Mouse (Mus musculus): ENCODE measurements at regions not wholly inside any gene's neighbourhood (a gene's known extent, or its start where the extent isn't known, plus 50 kb on each side); places are given as distances from the start of the nearest gene placed in this dataset.

DNA sequence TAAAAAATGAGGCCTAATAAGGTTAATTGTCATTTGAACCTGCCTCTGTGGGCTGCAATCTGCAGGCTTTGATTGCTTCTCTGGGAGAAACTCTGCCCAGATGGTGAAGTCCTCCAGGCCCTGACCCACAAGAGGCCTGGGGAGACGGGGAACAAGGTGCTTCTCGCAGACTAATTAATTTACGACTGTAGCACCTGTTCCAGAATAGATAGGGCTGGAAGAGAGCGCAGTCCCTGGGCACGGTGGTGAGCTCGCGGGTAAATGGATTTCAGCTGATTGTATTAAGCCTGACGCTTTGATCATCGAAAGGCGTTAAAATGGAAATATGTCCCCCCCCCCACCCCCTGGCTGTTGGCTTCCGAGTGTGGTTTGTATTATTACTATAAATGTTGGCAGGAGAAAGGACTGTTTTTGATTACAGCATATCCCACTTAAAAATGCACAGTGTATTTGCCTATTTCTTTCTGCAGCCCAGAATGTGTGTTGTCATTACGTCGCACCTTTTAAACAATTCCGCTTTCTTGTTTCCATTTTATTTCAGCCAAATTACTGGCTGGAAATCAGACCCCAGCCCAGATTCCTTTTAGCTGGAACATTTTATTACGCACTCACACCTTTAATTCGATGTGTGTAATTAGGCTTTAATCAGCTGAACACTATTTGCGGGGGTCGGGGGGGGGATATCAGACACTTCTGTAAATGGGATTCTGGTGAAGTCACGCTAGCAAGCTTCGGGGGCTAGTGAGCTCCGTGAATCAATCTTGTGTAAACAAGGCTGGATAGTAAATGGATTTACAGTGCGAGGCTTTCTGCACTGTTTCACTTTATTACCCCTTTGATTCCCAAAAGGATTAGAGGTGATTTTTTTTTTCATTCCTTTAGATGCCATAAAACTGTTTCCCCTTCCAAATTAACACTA, 250.1 kb upstream of the Dnajc19 start:
- peak; percentile 75 for ATAC-seq (ENCODE audit: low FRiP score)
- peaks cover 23% of the 10 kb centered on the region for H3K4me1 ChIP-seq (replicated peaks)
- H3K9me3 ChIP-seq, result no peaks in the 10 kb centered on the region
- no peak overlapping the region for H3K9ac ChIP-seq
- 36% methylated on average over 22 of the region's 22 CpGs for WGBS
- H3K36me3 ChIP-seq, result no peaks in the 10 kb centered on the region
- H3K4me3 ChIP-seq, result no peak overlapping the region
- H3K27ac ChIP-seq, result peak overlapping the region; percentile 4; the same call in 1 of the 2 replicates
- peak overlapping the region; percentile 33 for H3K4me2 ChIP-seq
- H3K27me3 ChIP-seq, result peaks cover 16% of the 10 kb centered on the region

GRCm38 (mm10) chr3:34328865-34329264, 247.7 kb upstream of the Dnajc19 start:
- Histone ChIP-seq H3K27me3 (peaks cover 29% of the 10 kb centered on the region), H3K4me3 (no peak overlapping the region), H3K9me3 (no peaks in the 10 kb centered on the region), H3K4me1 (replicated peaks) (peaks cover 27% of the 10 kb centered on the region), H3K4me2 (no peak overlapping the region), H3K36me3 (no peaks in the 10 kb centered on the region), H3K27ac (no peak overlapping the region), H3K9ac (no peak overlapping the region)
- ATAC-seq (ENCODE audit: low FRiP score), result no peak
- WGBS, result 31% methylated on average over 2 of the region's 2 CpGs

GRCm38 (mm10) chr3:34325669-34326068, 244.5 kb upstream of the Dnajc19 start:
- peaks cover 29% of the 10 kb centered on the region for H3K4me1 ChIP-seq (replicated peaks)
- no peaks in the 10 kb centered on the region for H3K36me3 ChIP-seq
- H3K27me3 ChIP-seq, result peaks cover 32% of the 10 kb centered on the region
- no peak overlapping the region for H3K4me2 ChIP-seq
- ATAC-seq (ENCODE audit: low FRiP score), result no peak
- no peak overlapping the region for H3K4me3 ChIP-seq
- H3K9me3 ChIP-seq, result no peaks in the 10 kb centered on the region
- H3K27ac ChIP-seq, result no peak overlapping the region
- 91% methylated on average over 1 of the region's 1 CpGs for WGBS
- H3K9ac ChIP-seq, result no peak overlapping the region

GRCm38 (mm10) chr3:34322527-34323210, 241.5 kb upstream of the Dnajc19 start:
- H3K4me2 ChIP-seq, result no peak overlapping the region
- no peak overlapping the region for H3K4me3 ChIP-seq
- H3K27ac ChIP-seq, result 0 out of 2 replicates have a peak overlapping the region, but pooled peaks have one; percentile 36
- 30% methylated on average over 15 of the region's 15 CpGs for WGBS
- peak; percentile 71 for ATAC-seq (ENCODE audit: low FRiP score)
- no peaks in the 10 kb centered on the region for H3K36me3 ChIP-seq
- peaks cover 26% of the 10 kb centered on the region for H3K4me1 ChIP-seq (replicated peaks)
- H3K9me3 ChIP-seq, result no peaks in the 10 kb centered on the region
- H3K27me3 ChIP-seq, result peaks cover 22% of the 10 kb centered on the region
- 0 out of 2 replicates have a peak overlapping the region, but pooled peaks have one; percentile 2 for H3K9ac ChIP-seq

GRCm38 (mm10) chr3:34314798-34315197, 233.7 kb upstream of the Dnajc19 start:
- 0 out of 2 replicates have a peak overlapping the region, but pooled peaks have one; percentile 1 for H3K4me2 ChIP-seq
- peaks cover 15% of the 10 kb centered on the region for H3K4me1 ChIP-seq (replicated peaks)
- H3K27me3 ChIP-seq, result peaks cover 10% of the 10 kb centered on the region
- ATAC-seq (ENCODE audit: low FRiP score), result no peak
- H3K9ac ChIP-seq, result no peak overlapping the region
- H3K4me3 ChIP-seq, result no peak overlapping the region
- H3K9me3 ChIP-seq, result no peaks in the 10 kb centered on the region
- no peaks in the 10 kb centered on the region for H3K36me3 ChIP-seq
- H3K27ac ChIP-seq, result no peak overlapping the region
- WGBS, result 57% methylated on average over 8 of the region's 8 CpGs

- H3K36me3 ChIP-seq, result no peaks in the 10 kb centered on the region
- H3K9me3 ChIP-seq, result no peaks in the 10 kb centered on the region
- no peak for ATAC-seq (ENCODE audit: low FRiP score)
- H3K27me3 ChIP-seq, result peaks cover 10% of the 10 kb centered on the region; the same call in 1 of the 2 replicates
- no peak overlapping the region for H3K27ac ChIP-seq
- H3K4me2 ChIP-seq, result peak overlapping the region; percentile 1; the same call in 1 of the 2 replicates
- no peak overlapping the region for H3K4me3 ChIP-seq
- peaks cover 15% of the 10 kb centered on the region for H3K4me1 ChIP-seq (replicated peaks)
- H3K9ac ChIP-seq, result no peak overlapping the region
- WGBS, result 46% methylated on average over 11 of the region's 11 CpGs
Observed at GRCm38 (mm10) chr3:34314393-34314792, 233.3 kb upstream of the Dnajc19 start.

- H3K9ac ChIP-seq, result no peak overlapping the region
- H3K4me3 ChIP-seq, result no peak overlapping the region
- peaks cover 15% of the 10 kb centered on the region for H3K4me1 ChIP-seq (replicated peaks)
- no peak overlapping the region for H3K27ac ChIP-seq
- 90% methylated on average over 6 of the region's 6 CpGs for WGBS
- no peak for ATAC-seq (ENCODE audit: low FRiP score)
- H3K9me3 ChIP-seq, result no peaks in the 10 kb centered on the region
- peaks cover 10% of the 10 kb centered on the region; the same call in 1 of the 2 replicates for H3K27me3 ChIP-seq
- H3K36me3 ChIP-seq, result no peaks in the 10 kb centered on the region
- H3K4me2 ChIP-seq, result no peak overlapping the region
Observed at GRCm38 (mm10) chr3:34311944-34312343, 230.8 kb upstream of the Dnajc19 start.

- Histone ChIP-seq H3K27ac (no peak overlapping the region), H3K4me2 (no peak overlapping the region), H3K4me1 (replicated peaks) (no peaks in the 10 kb centered on the region), H3K9ac (no peak overlapping the region), H3K9me3 (no peaks in the 10 kb centered on the region), H3K27me3 (no peaks in the 10 kb centered on the region), H3K4me3 (no peak overlapping the region), H3K36me3 (no peaks in the 10 kb centered on the region)
- 59% methylated on average over 2 of the region's 2 CpGs for WGBS
- no peak for ATAC-seq (ENCODE audit: low FRiP score)
Observed at GRCm38 (mm10) chr3:34299637-34300036, 218.5 kb upstream of the Dnajc19 start.

DNA sequence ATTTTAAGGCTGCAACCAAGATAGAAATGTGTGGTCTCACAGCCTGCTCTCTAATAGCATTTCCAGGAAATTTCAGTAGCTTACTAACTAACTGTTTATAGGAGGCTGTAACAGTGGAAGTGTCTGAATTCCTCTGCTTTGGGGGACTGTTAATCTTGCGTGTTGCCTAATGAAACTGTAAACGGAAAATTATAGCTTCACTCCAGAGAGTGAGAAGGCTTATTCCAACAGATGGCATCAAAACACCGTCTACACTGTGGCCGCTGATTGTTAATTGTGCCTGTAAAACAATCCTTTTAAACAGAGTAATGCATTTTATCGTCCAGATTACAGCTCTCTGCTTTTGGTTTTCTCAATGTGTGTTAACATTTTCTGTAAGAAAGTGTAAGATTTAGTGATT, 206.7 kb upstream of the Dnajc19 start:
- H3K4me3 ChIP-seq, result no peak overlapping the region
- no peak for ATAC-seq (ENCODE audit: low FRiP score)
- H3K36me3 ChIP-seq, result no peaks in the 10 kb centered on the region
- H3K4me1 ChIP-seq (replicated peaks), result no peaks in the 10 kb centered on the region
- no peak overlapping the region for H3K27ac ChIP-seq
- H3K27me3 ChIP-seq, result no peaks in the 10 kb centered on the region
- no peak overlapping the region for H3K4me2 ChIP-seq
- H3K9me3 ChIP-seq, result no peaks in the 10 kb centered on the region
- WGBS, result 68% methylated on average over 5 of the region's 5 CpGs
- no peak overlapping the region for H3K9ac ChIP-seq

- H3K27ac ChIP-seq, result no peak overlapping the region
- H3K36me3 ChIP-seq, result no peaks in the 10 kb centered on the region
- no peaks in the 10 kb centered on the region for H3K9me3 ChIP-seq
- no peaks in the 10 kb centered on the region for H3K27me3 ChIP-seq
- no peak for ATAC-seq (ENCODE audit: low FRiP score)
- H3K4me1 ChIP-seq (replicated peaks), result peaks cover 16% of the 10 kb centered on the region
- H3K4me2 ChIP-seq, result no peak overlapping the region
- 73% methylated on average over 10 of the region's 10 CpGs for WGBS
- no peak overlapping the region for H3K4me3 ChIP-seq
- no peak overlapping the region for H3K9ac ChIP-seq
Observed at GRCm38 (mm10) chr3:34270154-34270553, 189.0 kb upstream of the Dnajc19 start.

GRCm38 (mm10) chr3:34266462-34266861, 185.3 kb upstream of the Dnajc19 start:
- H3K9ac ChIP-seq, result no peak overlapping the region
- no peak overlapping the region for H3K4me3 ChIP-seq
- no peaks in the 10 kb centered on the region for H3K9me3 ChIP-seq
- H3K36me3 ChIP-seq, result no peaks in the 10 kb centered on the region
- H3K4me2 ChIP-seq, result peak overlapping the region; percentile 22; the same call in 1 of the 2 replicates
- H3K27ac ChIP-seq, result peak overlapping the region; percentile 53
- 37% methylated on average over 12 of the region's 12 CpGs for WGBS
- ATAC-seq (ENCODE audit: low FRiP score), result peak; percentile 65
- no peaks in the 10 kb centered on the region for H3K27me3 ChIP-seq
- peaks cover 16% of the 10 kb centered on the region for H3K4me1 ChIP-seq (replicated peaks)

GRCm38 (mm10) chr3:34264811-34265210, 183.7 kb upstream of the Dnajc19 start:
- peaks cover 8% of the 10 kb centered on the region for H3K4me1 ChIP-seq (replicated peaks)
- no peak overlapping the region for H3K4me2 ChIP-seq
- no peaks in the 10 kb centered on the region for H3K36me3 ChIP-seq
- WGBS, result 55% methylated on average over 6 of the region's 6 CpGs
- no peak overlapping the region for H3K27ac ChIP-seq
- no peak for ATAC-seq (ENCODE audit: low FRiP score)
- H3K4me3 ChIP-seq, result no peak overlapping the region
- H3K9ac ChIP-seq, result no peak overlapping the region
- H3K27me3 ChIP-seq, result no peaks in the 10 kb centered on the region
- no peaks in the 10 kb centered on the region for H3K9me3 ChIP-seq

Measured in hindbrain, embryonic 13.5 days (tissue).